Mouse (Mus musculus) embryonic facial prominence, embryonic 10.5 days (tissue): ENCODE measurements around the gene Ptpn6. TPM values are rescaled to one million over a fixed set of nuclear protein-coding genes. Genes with fewer than 3 reads are reported as not detected.

ENCODE experiments used
- DNase-seq: peaks from one replicate; pipeline ENCODE4 v3.0.0-alpha.2; 2017; ENCODE audit warnings: low spot score
- H3K27ac ChIP-seq: fragments of 300-500 bp; sonication (generic); replicated peaks from 2 replicates; pipeline ENCODE4 v1.5.1; 2016; ENCODE audit warnings: mild to moderate bottlenecking
- H3K27me3 ChIP-seq: fragments of 300-500 bp; sonication (generic); replicated peaks from 2 replicates; pipeline ENCODE4 v1.6.1; 2016; ENCODE audit warnings: low read depth, mild to moderate bottlenecking; ENCODE audit not compliant: poor library complexity, severe bottlenecking
- H3K36me3 ChIP-seq: fragments of 300-500 bp; sonication (generic); replicated peaks from 2 replicates; pipeline ENCODE4 v1.6.1; 2016; ENCODE audit warnings: mild to moderate bottlenecking, moderate library complexity
- H3K4me1 ChIP-seq: fragments of 300-500 bp; sonication (generic); 2 replicates; pipeline ENCODE4 v1.6.1; 2016
- H3K4me3 ChIP-seq: fragments of 300-500 bp; sonication (generic); 2 replicates; pipeline ENCODE4 v1.5.1; 2016; ENCODE audit warnings: mild to moderate bottlenecking, moderate library complexity
- H3K9me3 ChIP-seq: fragments of 300-500 bp; sonication (generic); 2 replicates; pipeline ENCODE4 v1.6.1; 2016; ENCODE audit warnings: mild to moderate bottlenecking
- WGBS: fragments of 180-500 bp; shearing (Covaris S2); methylation state at CpG from one replicate; pipeline ENCODE4 v1.1.7; 2016; 5-methylcytosine and 5-hydroxymethylcytosine counted together
- polyA plus RNA-seq: library from polyadenylated mRNA; unstranded; fragments of >200 nt; fragmentation: Nextera tagmentation; extraction: Ambion mirVana; gene quantifications from 2 replicates; pipeline ENCODE4 v1.2.1, GENCODE M21; 2016

Ptpn6 gene
- polyA plus RNA-seq, result 9.3 and 10.4 TPM in 2 replicates

GRCm38 (mm10) chr6:124738511-124739023 lies at the start of gene Ptpn6:
Ptpn6 (minus strand) TSS chr6:124738714.
- Histone ChIP-seq H3K9me3 (no peaks in the 10 kb centered on the region), H3K36me3 (peaks cover 25% of the 10 kb centered on the region), H3K27ac (peak within 1 kb of the TSS; percentile 40), H3K27me3 (no peaks in the 10 kb centered on the region), H3K4me1 (peaks cover 42% of the 10 kb centered on the region), H3K4me3 (peak within 1 kb of the TSS; percentile 82; the same call in 1 of the 2 replicates)
- DNase-seq, result peak; percentile 73
- WGBS, result 19% methylated on average over 15 of the region's 15 CpGs

GRCm38 (mm10) chr6:124787722-124788121 lies 49.2 kb upstream of the Ptpn6 start:
- Histone ChIP-seq H3K36me3 (peaks cover 4% of the 10 kb centered on the region), H3K4me3 (no peak overlapping the region), H3K27ac (no peak overlapping the region), H3K9me3 (no peaks in the 10 kb centered on the region), H3K27me3 (no peaks in the 10 kb centered on the region), H3K4me1 (peaks cover 3% of the 10 kb centered on the region)
- no peak for DNase-seq
- 82% methylated on average over 10 of the region's 10 CpGs for WGBS

DNA sequence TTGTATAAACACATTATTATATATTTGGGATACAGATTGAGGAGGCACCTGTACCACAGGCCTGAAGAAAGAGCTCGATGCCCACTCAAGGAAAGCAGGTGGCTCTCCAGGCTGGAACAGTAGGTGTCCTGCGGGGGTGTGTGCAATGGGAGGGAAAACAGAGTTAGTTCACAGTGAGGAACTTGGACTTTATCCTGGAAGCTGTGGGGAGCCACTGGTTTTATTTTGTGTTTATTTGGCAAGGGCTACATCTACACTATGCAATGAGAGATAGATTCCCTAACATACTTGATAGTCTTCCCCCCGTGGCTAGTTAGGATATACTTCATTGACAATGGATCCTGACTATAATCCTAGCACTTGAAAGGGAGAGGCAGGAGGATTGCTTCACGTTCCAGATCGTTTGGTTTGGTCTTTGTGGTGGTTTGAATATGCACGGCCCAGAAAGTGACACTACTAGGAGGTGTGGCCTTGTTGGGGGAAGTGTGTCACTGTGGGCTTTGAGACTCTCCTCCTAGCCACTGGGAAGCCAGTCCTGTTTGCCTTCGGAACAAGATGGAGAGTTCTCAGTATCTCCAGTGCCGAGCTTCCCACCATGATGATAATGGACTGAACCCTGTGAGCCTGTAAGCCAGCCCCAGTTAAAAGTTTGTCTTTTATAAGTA lies 48.4 kb upstream of the Ptpn6 start:
- no peaks in the 10 kb centered on the region for H3K9me3 ChIP-seq
- peaks cover 8% of the 10 kb centered on the region for H3K4me1 ChIP-seq
- DNase-seq, result no peak
- WGBS, result 63% methylated on average over 8 of the region's 8 CpGs
- H3K4me3 ChIP-seq, result no peak overlapping the region
- H3K27ac ChIP-seq, result no peak overlapping the region
- no peaks in the 10 kb centered on the region for H3K27me3 ChIP-seq
- H3K36me3 ChIP-seq, result no peaks in the 10 kb centered on the region; the same call in 1 of the 2 replicates

DNA sequence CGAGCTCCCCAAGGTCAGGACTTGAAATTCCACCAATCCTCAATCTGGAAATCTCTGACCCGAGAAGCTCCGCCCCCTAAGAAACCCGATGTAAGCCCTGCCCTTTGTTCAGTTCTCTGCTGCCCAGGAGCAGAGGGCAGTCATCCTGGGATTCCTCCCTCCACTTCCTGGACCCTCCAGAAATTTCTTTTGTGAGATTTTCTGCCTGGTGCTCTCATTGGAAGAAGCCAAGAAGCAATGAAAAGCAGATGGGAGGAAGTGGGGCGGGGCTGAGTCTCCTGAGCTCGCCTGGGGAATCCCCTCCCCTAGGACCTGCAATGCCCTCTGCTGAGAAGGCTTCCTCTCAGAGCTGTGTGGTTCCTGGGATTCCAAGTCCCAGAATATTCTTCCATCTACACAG lies 43.9 kb upstream of the Ptpn6 start:
- 16% methylated on average over 6 of the region's 6 CpGs for WGBS
- peaks cover 20% of the 10 kb centered on the region for H3K27me3 ChIP-seq
- H3K36me3 ChIP-seq, result no peaks in the 10 kb centered on the region
- no peaks in the 10 kb centered on the region for H3K9me3 ChIP-seq
- peak overlapping the region; percentile 75 for H3K27ac ChIP-seq
- H3K4me1 ChIP-seq, result peaks cover 25% of the 10 kb centered on the region
- H3K4me3 ChIP-seq, result peak overlapping the region; percentile 40
- peak; percentile 77 for DNase-seq

- Histone ChIP-seq H3K27me3 (peaks cover 26% of the 10 kb centered on the region), H3K27ac (no peak overlapping the region), H3K4me1 (peaks cover 25% of the 10 kb centered on the region), H3K36me3 (no peaks in the 10 kb centered on the region), H3K4me3 (no peak overlapping the region), H3K9me3 (no peaks in the 10 kb centered on the region)
- DNase-seq, result no peak
- 92% methylated on average over 7 of the region's 7 CpGs for WGBS
These were observed 42.4 kb upstream of the Ptpn6 start for GRCm38 (mm10) chr6:124780917-124781316.

GRCm38 (mm10) chr6:124779984-124780416 lies 41.5 kb upstream of the Ptpn6 start:
- DNase-seq, result peak; percentile 57

DNA sequence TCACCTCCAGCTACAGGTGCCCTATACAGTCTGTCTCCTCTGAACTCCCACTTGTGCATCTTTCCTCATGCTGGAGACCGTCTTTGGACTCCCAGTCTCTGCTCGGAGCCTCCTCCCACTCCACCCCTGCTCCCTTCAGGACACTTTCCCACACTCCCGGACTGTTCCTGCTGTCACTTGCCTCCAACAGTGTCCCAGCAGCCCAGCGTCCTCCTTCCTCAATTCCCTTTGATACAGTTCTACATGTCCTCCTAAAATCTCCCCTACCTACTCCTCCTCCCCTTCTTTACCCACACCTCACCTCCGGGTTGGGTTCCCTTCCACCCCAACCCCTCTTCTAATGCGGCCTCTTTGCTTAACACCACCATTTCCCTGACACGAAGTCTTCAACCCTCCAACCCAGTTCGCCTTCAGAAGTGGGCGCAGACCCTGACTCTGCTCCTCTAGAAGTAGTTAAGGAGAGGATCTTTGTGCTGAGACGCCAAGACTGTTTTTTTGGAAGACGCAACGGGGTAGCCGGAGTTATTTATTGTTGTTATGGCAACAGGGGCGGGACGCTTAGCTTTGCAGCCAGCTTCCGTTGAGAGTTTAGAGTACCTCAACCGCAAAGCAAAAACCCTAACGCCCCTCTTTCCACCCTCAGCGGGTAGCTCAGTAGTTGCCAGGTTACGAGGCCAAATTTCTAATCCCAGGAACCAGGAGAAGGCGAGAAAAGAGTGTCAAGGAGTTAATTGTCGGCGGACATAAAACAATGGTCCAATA lies 40.9 kb upstream of the Ptpn6 start, which contains the start of gene Lrrc23:
TSS of gene Lrrc23 (minus strand) at position 506 of the 762 bp plus-strand sequence.
- H3K27ac ChIP-seq, result peak within 1 kb of the TSS; percentile 52; the same call in 1 of the 2 replicates
- peak; percentile 65 for DNase-seq
- WGBS, result 2% methylated on average over 23 of the region's 23 CpGs

More at GRCm38 (mm10) chr6:124779984-124780416, 41.5 kb upstream of the Ptpn6 start:
- WGBS, result 3% methylated on average over 10 of the region's 10 CpGs
- H3K27ac ChIP-seq, result peak overlapping the region; percentile 52; the same call in 1 of the 2 replicates
- H3K9me3 ChIP-seq, result no peaks in the 10 kb centered on the region
- peak overlapping the region; percentile 58 for H3K4me3 ChIP-seq
- peaks cover 26% of the 10 kb centered on the region for H3K27me3 ChIP-seq
- peaks cover 25% of the 10 kb centered on the region for H3K4me1 ChIP-seq
- H3K36me3 ChIP-seq, result no peaks in the 10 kb centered on the region

GRCm38 (mm10) chr6:124770511-124770910 lies 32.0 kb upstream of the Ptpn6 start:
- Histone ChIP-seq H3K36me3 (no peaks in the 10 kb centered on the region), H3K4me1 (peaks cover 33% of the 10 kb centered on the region), H3K27me3 (peaks cover 84% of the 10 kb centered on the region), H3K9me3 (no peaks in the 10 kb centered on the region), H3K4me3 (0 out of 2 replicates have a peak overlapping the region, but pooled peaks have one; percentile 1), H3K27ac (no peak overlapping the region)
- no peak for DNase-seq
- 87% methylated on average over 15 of the region's 15 CpGs for WGBS

More for the DNA sequence above, 40.9 kb upstream of the Ptpn6 start, which contains the start of gene Lrrc23:
- H3K4me1 ChIP-seq, result peaks cover 25% of the 10 kb centered on the region
- no peaks in the 10 kb centered on the region for H3K36me3 ChIP-seq
- no peaks in the 10 kb centered on the region for H3K9me3 ChIP-seq
- peak within 1 kb of the TSS; percentile 58 for H3K4me3 ChIP-seq
- peaks cover 26% of the 10 kb centered on the region for H3K27me3 ChIP-seq

- no peaks in the 10 kb centered on the region for H3K9me3 ChIP-seq
- peaks cover 84% of the 10 kb centered on the region for H3K27me3 ChIP-seq
- WGBS, result 60% methylated on average over 7 of the region's 7 CpGs
- peak overlapping the region; percentile 71; the same call in 1 of the 2 replicates for H3K27ac ChIP-seq
- H3K4me1 ChIP-seq, result peaks cover 33% of the 10 kb centered on the region
- no peak for DNase-seq
- peak overlapping the region; percentile 64 for H3K4me3 ChIP-seq
- H3K36me3 ChIP-seq, result no peaks in the 10 kb centered on the region
These were observed 31.5 kb upstream of the Ptpn6 start for GRCm38 (mm10) chr6:124770013-124770412.

DNA sequence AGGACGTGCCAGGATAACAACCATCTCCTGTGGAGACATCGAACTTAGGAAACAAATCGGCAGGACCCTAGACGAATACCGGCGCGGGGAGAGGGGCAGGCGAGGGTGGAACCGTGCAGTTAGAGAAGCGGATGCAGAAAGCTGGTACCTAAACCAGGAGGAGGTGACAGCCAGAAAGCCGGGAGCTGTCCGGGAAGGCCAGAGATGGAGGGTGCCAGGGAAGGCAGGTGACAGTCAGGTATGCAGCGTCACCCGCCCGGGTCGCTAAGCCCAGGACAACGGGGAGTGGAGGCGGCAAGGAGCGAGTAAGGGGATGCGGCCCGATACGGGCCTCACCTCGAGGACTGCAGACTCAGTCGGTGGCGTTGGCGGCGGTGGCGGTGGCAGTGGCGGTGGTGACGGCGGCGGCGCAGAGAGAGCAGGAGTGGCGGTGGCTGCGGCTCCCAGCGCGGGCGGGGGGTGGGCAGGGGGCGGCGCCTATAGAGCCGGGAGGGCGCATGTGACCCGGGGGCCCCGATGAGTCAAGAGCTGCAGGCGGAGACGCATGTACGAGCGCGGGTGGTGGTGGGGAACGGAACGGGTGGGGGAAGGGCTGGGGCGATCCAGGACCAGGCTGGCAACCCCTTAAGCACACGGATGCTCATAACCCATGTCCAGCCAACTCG lies 30.7 kb upstream of the Ptpn6 start, which contains the start of gene Eno2:
TSS of gene Eno2 (minus strand) at position 573 of the 665 bp plus-strand sequence.
- under 1% methylated on average over 54 of the region's 54 CpGs for WGBS
- no peaks in the 10 kb centered on the region for H3K9me3 ChIP-seq
- peak; percentile 79 for DNase-seq
- H3K27me3 ChIP-seq, result peaks cover 85% of the 10 kb centered on the region
- H3K27ac ChIP-seq, result peak within 1 kb of the TSS; percentile 71
- no peaks in the 10 kb centered on the region for H3K36me3 ChIP-seq
- peaks cover 33% of the 10 kb centered on the region for H3K4me1 ChIP-seq
- H3K4me3 ChIP-seq, result peak within 1 kb of the TSS; percentile 64

DNA sequence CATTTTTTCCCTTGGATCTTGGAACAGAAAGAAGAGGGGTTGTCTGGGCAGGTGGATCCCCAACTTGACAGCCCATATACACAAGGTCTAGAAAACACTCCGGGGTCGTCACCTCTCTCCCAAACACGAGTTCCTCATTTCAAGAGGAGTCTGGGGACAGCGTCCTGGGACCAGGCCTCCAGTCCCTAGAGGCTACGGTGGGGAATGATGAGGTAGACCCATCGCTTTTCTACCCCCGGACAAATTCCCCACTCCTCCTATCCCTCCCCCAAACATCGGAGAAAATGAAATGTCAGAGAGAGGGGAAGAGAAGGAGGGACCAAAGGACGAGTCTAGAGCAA lies 30.2 kb upstream of the Ptpn6 start:
- no peak for DNase-seq
- Histone ChIP-seq H3K4me1 (peaks cover 33% of the 10 kb centered on the region), H3K27me3 (peaks cover 85% of the 10 kb centered on the region), H3K36me3 (no peaks in the 10 kb centered on the region), H3K9me3 (no peaks in the 10 kb centered on the region), H3K27ac (peak overlapping the region; percentile 51), H3K4me3 (peak overlapping the region; percentile 64)
- 4% methylated on average over 9 of the region's 9 CpGs for WGBS
